Mouse (Mus musculus) intestine, postnatal 0 days (tissue): ENCODE measurements at regions not wholly inside any gene's neighbourhood (a gene's known extent, or its start where the extent isn't known, plus 50 kb on each side); places are given as distances from the start of the nearest gene placed in this dataset.

Source experiments
- ATAC-seq: fragments of 200-750 bp; cut with Nextera tagmentation; 2 replicates; pipeline ENCODE4 v1.8.0; 2017; ENCODE audit warnings: mild to moderate bottlenecking, moderate TSS enrichment, moderate library complexity
- H3K27ac ChIP-seq: fragments of 300-500 bp; sonication (generic); 2 replicates; pipeline ENCODE4 v1.5.1; 2014; ENCODE audit warnings: mild to moderate bottlenecking, low read depth, low read length, moderate library complexity
- H3K27me3 ChIP-seq: fragments of 300-500 bp; sonication (generic); replicated peaks from 2 replicates; pipeline ENCODE4 v1.6.1; 2014; ENCODE audit warnings: low read length, mixed read lengths; ENCODE audit not compliant: control insufficient read depth, insufficient read depth
- H3K36me3 ChIP-seq: fragments of 300-500 bp; sonication (generic); 2 replicates; pipeline ENCODE4 v1.6.1; 2014; ENCODE audit warnings: mild to moderate bottlenecking, moderate library complexity; ENCODE audit not compliant: control insufficient read depth, insufficient read depth
- H3K4me1 ChIP-seq: fragments of 300-500 bp; sonication (generic); replicated peaks from 2 replicates; pipeline ENCODE4 v1.6.1; 2014; ENCODE audit warnings: antibody characterized with exemption, low read length, mixed read lengths; ENCODE audit not compliant: control insufficient read depth, insufficient read depth
- H3K4me2 ChIP-seq: fragments of 300-500 bp; sonication (generic); replicated peaks from 2 replicates; pipeline ENCODE4 v1.6.1; 2014; ENCODE audit warnings: low read depth, mild to moderate bottlenecking, moderate library complexity
- H3K4me3 ChIP-seq: fragments of 300-500 bp; sonication (generic); 2 replicates; pipeline ENCODE4 v1.5.1; 2014; ENCODE audit warnings: low read depth, low read length
- H3K9ac ChIP-seq: fragments of 300-500 bp; sonication (generic); 2 replicates; pipeline ENCODE4 v1.6.1; 2014; ENCODE audit warnings: mild to moderate bottlenecking, low read depth, low read length
- H3K9me3 ChIP-seq: fragments of 300-500 bp; sonication (generic); 2 replicates; pipeline ENCODE4 v1.6.1; 2016; ENCODE audit warnings: mixed run types; ENCODE audit not compliant: control insufficient read depth
- CTCF ChIP-seq: sonication (generic); IDR thresholded peaks from 2 replicates; pipeline ENCODE4 v1.5.1; 2016; ENCODE audit warnings: low read depth, mild to moderate bottlenecking, control low read depth, antibody characterized with exemption, moderate library complexity
- WGBS: fragments of 180-500 bp; shearing (Covaris S2); extraction: QIAGEN DNeasy Blood & Tissue Kit; methylation state at CpG from one replicate; pipeline ENCODE4 v1.1.7; 2014; 5-methylcytosine and 5-hydroxymethylcytosine counted together

DNA sequence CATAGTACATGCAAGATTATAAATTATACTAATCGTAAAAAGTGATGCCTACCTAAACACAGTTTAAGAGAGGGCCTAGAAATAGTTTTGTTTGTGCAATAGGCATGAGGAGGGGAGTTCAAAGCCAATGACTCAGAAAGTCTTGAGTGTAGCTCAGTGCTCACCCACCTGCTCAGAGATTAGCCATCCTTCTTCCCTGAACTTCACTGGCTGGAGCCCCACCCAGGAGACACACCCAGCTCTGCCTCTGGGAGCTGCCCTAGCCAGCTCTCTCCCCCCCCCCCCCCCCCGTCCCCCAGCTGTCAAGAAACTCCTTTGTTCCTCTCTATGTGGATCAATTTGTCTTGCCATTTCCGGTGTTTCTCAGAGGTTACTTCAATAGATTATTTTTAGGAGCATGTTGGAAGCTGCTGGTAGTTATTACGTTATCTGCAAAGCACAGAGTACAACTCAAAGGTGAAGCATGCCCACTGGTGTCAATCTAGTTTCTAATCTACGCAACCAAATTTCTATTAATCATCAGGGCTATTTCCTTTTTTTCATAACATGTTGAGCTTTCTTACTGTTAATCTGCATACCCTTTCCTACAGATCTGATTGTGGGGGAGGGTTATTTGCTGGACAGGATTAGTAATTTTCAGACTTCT, 68.3 kb upstream of the Nrip1 start:
- no peaks in the 10 kb centered on the region for H3K9me3 ChIP-seq
- ATAC-seq = peak; percentile 68

GRCm38 (mm10) chr16:76438093-76438883, 64.7 kb upstream of the Nrip1 start:
- H3K4me2 ChIP-seq = no peak overlapping the region
- no peak overlapping the region for H3K4me3 ChIP-seq
- peak; percentile 86 for ATAC-seq
- no peak for TF ChIP-seq CTCF
- no peak overlapping the region for H3K9ac ChIP-seq
- H3K27me3 ChIP-seq = no peaks in the 10 kb centered on the region
- peak overlapping the region; percentile 8; the same call in 1 of the 2 replicates for H3K27ac ChIP-seq
- no peaks in the 10 kb centered on the region for H3K36me3 ChIP-seq
- no peaks in the 10 kb centered on the region for H3K9me3 ChIP-seq
- no peaks in the 10 kb centered on the region; the same call in 1 of the 2 replicates for H3K4me1 ChIP-seq
- 60% methylated on average over 3 of the region's 3 CpGs for WGBS

More for the DNA sequence above, 68.3 kb upstream of the Nrip1 start:
- no peak overlapping the region for H3K27ac ChIP-seq
- no peak overlapping the region for H3K9ac ChIP-seq
- H3K4me2 ChIP-seq = no peak overlapping the region
- no peaks in the 10 kb centered on the region for H3K27me3 ChIP-seq
- H3K36me3 ChIP-seq = no peaks in the 10 kb centered on the region
- 18% methylated on average over 5 of the region's 5 CpGs for WGBS
- no peak overlapping the region for H3K4me3 ChIP-seq
- no peak for TF ChIP-seq CTCF
- no peaks in the 10 kb centered on the region; the same call in 1 of the 2 replicates for H3K4me1 ChIP-seq

- no peaks in the 10 kb centered on the region for H3K27me3 ChIP-seq
- ATAC-seq = no peak
- no peaks in the 10 kb centered on the region for H3K36me3 ChIP-seq
- WGBS = 83% methylated on average over 6 of the region's 6 CpGs
- H3K4me3 ChIP-seq = no peak overlapping the region
- H3K9me3 ChIP-seq = no peaks in the 10 kb centered on the region
- no peak overlapping the region for H3K9ac ChIP-seq
- TF ChIP-seq CTCF = no peak
- no peak overlapping the region for H3K27ac ChIP-seq
- no peaks in the 10 kb centered on the region; the same call in 1 of the 2 replicates for H3K4me1 ChIP-seq
- H3K4me2 ChIP-seq = no peak overlapping the region
Measured at GRCm38 (mm10) chr16:76436290-76436689, 62.7 kb upstream of the Nrip1 start.

DNA sequence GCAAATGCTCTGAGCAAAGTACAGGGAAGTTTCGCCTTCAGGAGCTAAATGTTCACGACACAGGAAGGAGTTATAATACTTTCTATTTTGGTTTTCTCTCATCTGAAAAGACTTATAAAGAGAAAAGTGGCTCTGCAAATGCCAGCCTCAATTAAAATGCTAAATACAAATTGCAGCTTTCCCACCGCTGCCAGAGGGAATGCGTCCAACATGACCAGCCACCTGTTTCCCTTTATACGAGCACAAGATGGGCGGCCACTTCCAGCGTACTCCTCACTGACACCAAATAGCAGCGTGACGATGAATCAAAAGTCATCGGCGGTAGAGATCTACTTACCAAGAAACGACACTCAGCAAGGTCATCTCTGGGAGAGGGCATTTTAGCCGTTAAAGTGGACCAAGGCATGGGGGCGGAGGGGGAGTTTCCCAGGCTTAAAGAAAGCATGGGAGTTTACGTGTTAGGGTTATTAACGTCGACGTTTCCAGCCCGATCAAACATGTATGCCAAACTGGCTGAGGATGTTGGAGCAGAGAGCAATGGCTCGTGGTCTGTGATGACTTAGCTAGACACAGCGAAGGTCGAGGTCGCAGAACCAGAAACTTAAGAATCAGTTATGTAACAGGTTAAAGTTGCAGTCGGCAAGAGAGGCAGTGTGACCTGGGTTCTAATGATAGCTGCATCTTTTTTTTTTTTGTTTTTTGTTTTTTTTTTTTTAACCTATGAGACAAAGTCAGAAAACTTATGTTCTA, 59.6 kb upstream of the Nrip1 start:
- no peak overlapping the region for H3K9ac ChIP-seq
- H3K4me3 ChIP-seq = no peak overlapping the region
- H3K4me2 ChIP-seq = no peak overlapping the region
- no peaks in the 10 kb centered on the region for H3K9me3 ChIP-seq
- no peaks in the 10 kb centered on the region for H3K4me1 ChIP-seq
- WGBS = 86% methylated on average over 24 of the region's 24 CpGs
- no peak for ATAC-seq
- H3K27me3 ChIP-seq = no peaks in the 10 kb centered on the region
- H3K36me3 ChIP-seq = no peaks in the 10 kb centered on the region
- TF ChIP-seq CTCF = no peak
- H3K27ac ChIP-seq = no peak overlapping the region

- ATAC-seq = no peak
- no peaks in the 10 kb centered on the region for H3K36me3 ChIP-seq
- 75% methylated on average over 9 of the region's 9 CpGs for WGBS
Measured at GRCm38 (mm10) chr16:76432304-76432703, 58.7 kb upstream of the Nrip1 start.

GRCm38 (mm10) chr16:76429156-76429555, 55.5 kb upstream of the Nrip1 start:
- Histone ChIP-seq H3K4me2 (no peak overlapping the region), H3K27ac (no peak overlapping the region), H3K4me3 (no peak overlapping the region), H3K27me3 (no peaks in the 10 kb centered on the region), H3K36me3 (no peaks in the 10 kb centered on the region), H3K4me1 (no peaks in the 10 kb centered on the region), H3K9me3 (no peaks in the 10 kb centered on the region), H3K9ac (no peak overlapping the region)
- ATAC-seq = no peak
- TF ChIP-seq CTCF = no peak
- 85% methylated on average over 3 of the region's 3 CpGs for WGBS

More at GRCm38 (mm10) chr16:76432304-76432703, 58.7 kb upstream of the Nrip1 start:
- no peak overlapping the region for H3K4me2 ChIP-seq
- H3K4me1 ChIP-seq = no peaks in the 10 kb centered on the region
- no peak overlapping the region for H3K4me3 ChIP-seq
- H3K9ac ChIP-seq = no peak overlapping the region
- no peak for TF ChIP-seq CTCF
- H3K9me3 ChIP-seq = no peaks in the 10 kb centered on the region
- no peaks in the 10 kb centered on the region for H3K27me3 ChIP-seq
- no peak overlapping the region for H3K27ac ChIP-seq
